9 mouse cellular contexts compared by ENCODE assay signal in genomic region chr11:94676308-94676707, GRCm38 (mm10). TPM values are rescaled to one million over a fixed set of nuclear protein-coding genes. Genes with fewer than 3 reads are reported as not detected.
A peak's percentile ranks its signal among the peaks of the same experiment; 100 is the strongest.
DNase-seq lines count a peak whose midpoint lies in the region; ATAC-seq and TF ChIP-seq lines count a peak whose summit lies in the region.
"Had no signal": no experiment of that assay in that cellular context is flagged by ENCODE, and none has a peak within 500 bp of the region (broad histone marks: within the 10 kb centered on the region; RNA-seq: fewer than 3 reads in every experiment).

No protein-coding gene starts in this region.

- H3K36me3 ChIP-seq in E14TG2a.4 (ENCODE audit: insufficient read depth, low read length) (peaks cover 17% of the 10 kb centered on the region; the same call in 1 of the 2 replicates), macrophage (ENCODE audit: inconsistent target) (peaks cover 8% of the 10 kb centered on the region; the same call in 1 of the 2 replicates)
- H3K36me3 ChIP-seq in heart, embryonic 16.5 days (ENCODE audit: control insufficient read depth, insufficient read depth), result peaks cover 3% of the 10 kb centered on the region; the same call in 1 of the 2 replicates

- H3K79me2 ChIP-seq in macrophage (ENCODE audit: inconsistent target), result peaks cover 62% of the 10 kb centered on the region

- intact Hi-C loops in gastrocnemius, adult 2 months (cut with DNase I), result no loop called here
- intact Hi-C loops in gastrocnemius, postnatal 36 days (cut with DNase I), result no loop called here

- no peak for TF ChIP-seq CTCF in gastrocnemius, adult 2 months (IDR thresholded peaks at IDR 0.05)
- TF ChIP-seq CTCF in E14TG2a.4 (conservative IDR thresholded peaks at IDR 0.05; ENCODE audit: low read length), result no peak

- no peaks in the 10 kb centered on the region for H3K9me3 ChIP-seq in E14TG2a.4 (ENCODE audit: low read length)
- 0 out of 2 replicates have a peak, but pooled peaks cover 2% of the 10 kb centered on the region for H3K9me3 ChIP-seq in heart, embryonic 16.5 days (replicated peaks; ENCODE audit: control insufficient read depth, low read length)

- WGBS in heart, embryonic 16.5 days, result 40% methylated on average over 4 of the region's 4 CpGs
- 48% methylated on average over 4 of the region's 4 CpGs for WGBS in macrophage (ENCODE audit: missing documents)

- H3K4me2 ChIP-seq in heart, embryonic 16.5 days (ENCODE audit: low read depth, low read length), result peak overlapping the region; percentile 82

- DNase-seq in gastrocnemius, adult 2 months, result no peak
- DNase-seq in gastrocnemius, postnatal 36 days, result no peak
- DNase-seq in kidney, adult 8-10 months, result no peak
- no peak for DNase-seq in urinary bladder, postnatal 10 days (ENCODE audit: low spot score)
- DNase-seq: cerebellum, adult 9-11 months had no signal

- no peak; the same call in 1 of the 2 replicates for ATAC-seq in heart, embryonic 16.5 days (replicated peaks; ENCODE audit: extremely low read depth, insufficient read depth, low FRiP score)
- ATAC-seq in activated CD4-positive, CD25-positive, alpha-beta regulatory T cell, adult 4 months, result no peak

- H3K4me1 ChIP-seq in E14TG2a.4 (replicated peaks; ENCODE audit: low read depth, low read length), result peaks cover 49% of the 10 kb centered on the region
- H3K4me1 ChIP-seq in heart, embryonic 16.5 days (ENCODE audit: control insufficient read depth, insufficient read depth, low read length), result peaks cover 17% of the 10 kb centered on the region

- H3K27ac ChIP-seq in gastrocnemius, adult 2 months, result peak overlapping the region; percentile 91
- peak overlapping the region; percentile 75 for H3K27ac ChIP-seq in heart, embryonic 16.5 days (ENCODE audit: low read length)
- peak overlapping the region; percentile 55 for H3K27ac ChIP-seq in macrophage

- H3K27me3 ChIP-seq in E14TG2a.4 (ENCODE audit: insufficient read depth, low read length), result no peaks in the 10 kb centered on the region
- no peaks in the 10 kb centered on the region for H3K27me3 ChIP-seq in heart, embryonic 16.5 days (ENCODE audit: control insufficient read depth, insufficient read depth, low read length)

- peak overlapping the region; percentile 96 for H3K4me3 ChIP-seq in gastrocnemius, adult 2 months
- H3K4me3 ChIP-seq in E14TG2a.4 (replicated peaks; ENCODE audit: low read length) (peak overlapping the region; percentile 89), macrophage (ENCODE audit: inconsistent target) (peak overlapping the region; percentile 77)
- peak overlapping the region; percentile 85 for H3K4me3 ChIP-seq in heart, embryonic 16.5 days (ENCODE audit: low read length)

- H3K9ac ChIP-seq in heart, embryonic 16.5 days (ENCODE audit: low read length), result peak overlapping the region; percentile 91

RNA-seq across cellular contexts. Expression of gene Xylt2, which starts 1.0 kb away (rescaled TPM):
- 1 to 10 TPM; 3.6 to 3.9 TPM for total RNA-seq in gastrocnemius, adult 2 months (2021)
- 1 to 10 TPM; 3.2 to 4.5 TPM for total RNA-seq in gastrocnemius, postnatal 36 days (2021)
- 11.6 and 12.9 TPM in 2 replicates for polyA plus RNA-seq in heart, embryonic 16.5 days (2015; fragmentation: Nextera tagmentation; extraction: Ambion mirVana)
- 100 to 1,000 TPM; 131 to 694 (median 376) TPM for total RNA-seq in macrophage (2018; cell fraction: chromatin; rRNA removed)
- total RNA-seq in macrophage (2018; cell fraction: cytosol; rRNA removed), result 100 to 1,000 TPM in 16 of 26 experiments, 10 to 100 TPM in 10; 58.5 to 226 (median 116) TPM
- 100 to 1,000 TPM; 141 to 673 (median 328) TPM for total RNA-seq in macrophage (2018; cell fraction: nucleus; rRNA removed)
- 65.3 to 164 TPM (median 81.4 TPM) in 3 replicates for polyA plus RNA-seq in macrophage (2018)
- polyA plus RNA-seq in activated CD4-positive, CD25-positive, alpha-beta regulatory T cell, adult 4 months (2017; shearing (Covaris generic)), result 1 to 10 TPM; 5.6 to 6.0 TPM

RNA-seq across cellular contexts. Expression of gene Eme1, which starts 22.5 kb away (rescaled TPM):
- total RNA-seq in gastrocnemius, adult 2 months (2021), result not detected
- under 1 TPM in 1 of 2 experiments, not detected in 1; 0.26 TPM for total RNA-seq in gastrocnemius, postnatal 36 days (2021)
- polyA plus RNA-seq in heart, embryonic 16.5 days (2015; fragmentation: Nextera tagmentation; extraction: Ambion mirVana), result 9.9 and 11.3 TPM in 2 replicates
- 10 to 100 TPM in 17 of 26 experiments, 1 to 10 TPM in 9; 5.1 to 54.9 (median 14.7) TPM for total RNA-seq in macrophage (2018; cell fraction: chromatin; rRNA removed)
- total RNA-seq in macrophage (2018; cell fraction: cytosol; rRNA removed), result 1 to 10 TPM in 15 of 26 experiments, under 1 TPM in 11; 0.61 to 1.7 (median 1.1) TPM
- total RNA-seq in macrophage (2018; cell fraction: nucleus; rRNA removed), result 10 to 100 TPM in 9 of 26 experiments, 1 to 10 TPM in 17; 2.5 to 19.2 (median 7.1) TPM
- polyA plus RNA-seq in macrophage (2018), result 0.60 to 4.3 TPM (median 1.5 TPM) in 3 replicates
- polyA plus RNA-seq in activated CD4-positive, CD25-positive, alpha-beta regulatory T cell, adult 4 months (2017; shearing (Covaris generic)), result 1 to 10 TPM; 2.6 to 4.4 TPM

RNA-seq across cellular contexts. Expression of gene Mrpl27, which starts 22.7 kb away (rescaled TPM):
- total RNA-seq in gastrocnemius, adult 2 months (2021), result 10 to 100 TPM; 50.4 to 59.8 TPM
- 10 to 100 TPM; 45.0 to 50.1 TPM for total RNA-seq in gastrocnemius, postnatal 36 days (2021)
- polyA plus RNA-seq in heart, embryonic 16.5 days (2015; fragmentation: Nextera tagmentation; extraction: Ambion mirVana), result 123 and 134 TPM in 2 replicates
- total RNA-seq in macrophage (2018; cell fraction: chromatin; rRNA removed), result 10 to 100 TPM in 12 of 26 experiments, 1 to 10 TPM in 14; 3.0 to 20.9 (median 9.1) TPM
- total RNA-seq in macrophage (2018; cell fraction: cytosol; rRNA removed), result 100 to 1,000 TPM in 17 of 26 experiments, 10 to 100 TPM in 9; 68.6 to 149 (median 112) TPM
- 10 to 100 TPM in 24 of 26 experiments, 1 to 10 TPM in 2; 7.6 to 47.6 (median 26.1) TPM for total RNA-seq in macrophage (2018; cell fraction: nucleus; rRNA removed)
- 67.1 to 97.3 TPM (median 81.8 TPM) in 3 replicates for polyA plus RNA-seq in macrophage (2018)
- polyA plus RNA-seq in activated CD4-positive, CD25-positive, alpha-beta regulatory T cell, adult 4 months (2017; shearing (Covaris generic)), result 10 to 100 TPM; 75.2 to 93.7 TPM

RNA-seq across cellular contexts. Expression of gene Gm11541, which starts 28.0 kb away (rescaled TPM):
- not detected for total RNA-seq in gastrocnemius, adult 2 months (2021)
- total RNA-seq in gastrocnemius, postnatal 36 days (2021), result not detected
- not detected in 2 replicates for polyA plus RNA-seq in heart, embryonic 16.5 days (2015; fragmentation: Nextera tagmentation; extraction: Ambion mirVana)
- under 1 TPM in 10 of 26 experiments, not detected in 16; 0.33 to 0.86 (median 0.60) TPM for total RNA-seq in macrophage (2018; cell fraction: chromatin; rRNA removed)
- total RNA-seq in macrophage (2018; cell fraction: cytosol; rRNA removed), result under 1 TPM in 17 of 26 experiments, not detected in 9; 0.05 to 0.44 (median 0.27) TPM
- under 1 TPM in 8 of 26 experiments, not detected in 18; 0.28 to 0.97 (median 0.44) TPM for total RNA-seq in macrophage (2018; cell fraction: nucleus; rRNA removed)
- 0.30 TPM in 1 of 3 replicates, not detected in the others for polyA plus RNA-seq in macrophage (2018)
- polyA plus RNA-seq in activated CD4-positive, CD25-positive, alpha-beta regulatory T cell, adult 4 months (2017; shearing (Covaris generic)), result not detected

RNA-seq across cellular contexts. Expression of gene Lrrc59, which starts 46.7 kb away (rescaled TPM):
- 10 to 100 TPM; 35.8 to 37.5 TPM for total RNA-seq in gastrocnemius, adult 2 months (2021)
- 10 to 100 TPM; 31.3 to 31.4 TPM for total RNA-seq in gastrocnemius, postnatal 36 days (2021)
- polyA plus RNA-seq in heart, embryonic 16.5 days (2015; fragmentation: Nextera tagmentation; extraction: Ambion mirVana), result 120 and 123 TPM in 2 replicates
- total RNA-seq in macrophage (2018; cell fraction: chromatin; rRNA removed), result 10 to 100 TPM; 29.3 to 84.4 (median 47.7) TPM
- total RNA-seq in macrophage (2018; cell fraction: cytosol; rRNA removed), result 100 to 1,000 TPM in 25 of 26 experiments, 10 to 100 TPM in 1; 98.2 to 155 (median 109) TPM
- total RNA-seq in macrophage (2018; cell fraction: nucleus; rRNA removed), result 10 to 100 TPM; 39.3 to 93.5 (median 58.7) TPM
- 83.8 to 180 TPM (median 108 TPM) in 3 replicates for polyA plus RNA-seq in macrophage (2018)
- 10 to 100 TPM in 1 of 2 experiments, 1 to 10 TPM in 1; 9.9 to 12.9 TPM for polyA plus RNA-seq in activated CD4-positive, CD25-positive, alpha-beta regulatory T cell, adult 4 months (2017; shearing (Covaris generic))
